Mouse (Mus musculus): Measurements from ENCODE around the gene Rhof. TPM values are rescaled to one million over a fixed set of nuclear protein-coding genes. Genes with fewer than 3 reads are reported as not detected.

Rhof gene
- total and polyA plus RNA-seq, 2 experiments from 2014 or later: 0.71 to 2.1 TPM

DNA sequence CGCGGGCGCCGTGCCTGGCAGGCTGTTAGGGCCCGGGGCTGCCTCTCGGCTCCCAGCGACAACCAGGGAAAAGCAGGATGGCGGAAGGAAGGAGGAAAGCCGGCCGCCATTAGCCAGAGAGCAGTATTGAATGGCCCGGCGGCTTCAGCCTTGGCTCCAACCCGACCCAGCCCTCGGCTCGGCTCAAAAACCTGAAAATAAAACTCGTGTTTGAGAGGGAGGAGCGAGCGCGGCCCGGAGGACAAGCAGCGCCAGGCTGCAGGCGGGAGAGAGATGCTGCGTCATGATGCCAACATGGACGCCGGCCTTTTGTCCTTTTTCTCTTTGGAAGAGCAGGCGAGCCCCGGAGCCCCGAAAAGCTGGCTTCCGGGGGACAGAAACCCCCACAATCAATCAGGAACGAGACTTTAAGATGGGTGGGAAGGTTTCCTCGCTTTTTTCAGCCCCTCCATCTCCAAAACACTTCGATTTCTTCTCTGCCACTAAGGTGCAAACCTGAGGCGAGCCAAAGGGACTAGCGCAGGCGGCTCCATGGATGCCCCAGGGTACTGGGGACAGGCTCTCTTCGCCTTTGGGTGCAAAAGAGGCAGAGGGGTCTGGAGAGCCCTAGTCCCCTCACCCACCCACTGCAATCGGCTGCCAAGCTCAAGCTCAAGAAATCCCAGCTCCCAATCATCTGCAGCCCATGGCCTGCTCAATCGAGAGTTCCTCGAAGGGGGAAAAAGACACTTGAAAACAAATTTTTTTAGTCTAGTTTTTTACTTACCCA lies 6.6 kb upstream of the Rhof start:
- Histone ChIP-seq H3K36me3 (replicated peaks; ENCODE audit: control insufficient read depth, insufficient read depth, low read length) (no peaks in the 10 kb centered on the region), H3K4me1 (ENCODE audit: control insufficient read depth, insufficient read depth) (peaks cover 38% of the 10 kb centered on the region), H3K27me3 (ENCODE audit: control insufficient read depth, insufficient read depth, low read length) (no peaks in the 10 kb centered on the region), H3K9me3 (replicated peaks; ENCODE audit: control insufficient read depth, low read length) (no peaks in the 10 kb centered on the region), H3K9ac (replicated peaks; ENCODE audit: low read depth, low read length) (peak overlapping the region; percentile 95), H3K4me2 (ENCODE audit: low read depth, low read length) (peak overlapping the region; percentile 98), H3K27ac (ENCODE audit: low read depth) (peak overlapping the region; percentile 100), H3K4me3 (ENCODE audit: low read depth, low read length) (peak overlapping the region; percentile 92)
- peak; percentile 4; the same call in 1 of the 2 replicates for ATAC-seq (ENCODE audit: insufficient read depth, low read depth)
- DNase-seq (ENCODE audit: low spot score): peak; percentile 85
- TF ChIP-seq EP300 (IDR thresholded peaks at IDR 0.05; ENCODE audit: low read depth): no peak
- TF ChIP-seq CTCF (IDR thresholded peaks at IDR 0.05; ENCODE audit: low read depth): no peak
- under 1% methylated on average over 39 of the region's 39 CpGs for WGBS

DNA sequence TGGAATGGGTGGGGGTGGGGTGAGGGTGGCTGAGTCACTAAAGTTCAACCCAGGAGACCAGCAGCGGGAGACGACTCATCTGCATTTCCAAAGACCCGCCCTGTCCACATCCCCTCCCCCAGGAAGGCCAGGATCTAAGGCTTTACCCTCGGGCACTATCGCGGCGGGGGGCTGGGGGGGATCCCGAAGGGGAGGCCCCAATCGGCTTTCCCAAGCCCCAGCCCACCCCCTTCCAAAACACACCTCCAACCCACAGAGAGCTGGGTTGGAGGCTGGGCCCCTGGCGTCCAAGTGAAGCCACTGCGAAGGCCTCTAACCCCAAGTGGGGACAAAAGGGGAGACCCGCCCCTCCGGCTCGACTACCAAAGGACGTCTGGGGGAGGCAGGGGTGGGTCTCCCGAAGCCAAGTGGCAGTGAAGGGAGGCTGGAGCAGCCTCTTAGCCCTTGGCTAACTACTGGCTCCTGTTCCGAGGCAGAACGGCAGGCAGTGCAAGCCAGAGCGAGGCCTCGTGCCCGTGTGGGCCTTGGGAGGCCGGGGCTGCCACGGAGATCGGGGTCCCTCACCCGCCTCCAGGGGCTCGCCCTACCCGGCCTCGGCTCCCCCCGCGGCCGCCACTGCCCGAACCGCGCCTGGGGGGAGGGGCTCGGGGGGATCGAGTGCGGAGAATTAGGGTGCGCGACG lies 5.9 kb upstream of the Rhof start:
- H3K9me3 ChIP-seq (replicated peaks; ENCODE audit: control insufficient read depth, low read length): no peaks in the 10 kb centered on the region
- peak; percentile 7 for ATAC-seq (ENCODE audit: insufficient read depth, low read depth)
- WGBS: 1% methylated on average over 40 of the region's 40 CpGs
- H3K9ac ChIP-seq (replicated peaks; ENCODE audit: low read depth, low read length): peak overlapping the region; percentile 95
- peak overlapping the region; percentile 100 for H3K27ac ChIP-seq (ENCODE audit: low read depth)
- TF ChIP-seq CTCF (IDR thresholded peaks at IDR 0.05; ENCODE audit: low read depth) (peak; percentile 15; the same call in 1 of the 2 replicates), EP300 (IDR thresholded peaks at IDR 0.05; ENCODE audit: low read depth) (no peak; the same call in 1 of the 2 replicates)
- no peaks in the 10 kb centered on the region for H3K36me3 ChIP-seq (replicated peaks; ENCODE audit: control insufficient read depth, insufficient read depth, low read length)
- no peaks in the 10 kb centered on the region for H3K27me3 ChIP-seq (ENCODE audit: control insufficient read depth, insufficient read depth, low read length)
- DNase-seq (ENCODE audit: low spot score): peak; percentile 88
- H3K4me3 ChIP-seq (ENCODE audit: low read depth, low read length): peak overlapping the region; percentile 92
- H3K4me1 ChIP-seq (ENCODE audit: control insufficient read depth, insufficient read depth): peaks cover 44% of the 10 kb centered on the region
- peak overlapping the region; percentile 98 for H3K4me2 ChIP-seq (ENCODE audit: low read depth, low read length)

DNA sequence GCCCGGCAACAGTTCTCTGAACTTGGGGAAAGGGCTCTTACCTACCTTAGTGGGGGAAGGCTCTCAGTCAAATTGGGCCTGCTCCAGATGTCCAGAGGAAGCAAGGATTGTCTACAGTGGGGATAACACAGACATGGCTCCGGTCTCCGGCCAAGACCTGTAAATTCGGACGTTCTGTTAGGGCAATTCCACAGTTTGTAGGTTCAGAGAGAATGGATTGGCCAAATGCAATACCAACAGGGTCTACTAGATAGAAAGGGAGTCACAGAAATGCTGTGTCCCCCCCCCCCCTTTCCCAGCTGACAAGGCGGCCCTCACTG lies 5.4 kb upstream of the Rhof start:
- Histone ChIP-seq H3K27me3 (ENCODE audit: control insufficient read depth, insufficient read depth, low read length) (no peaks in the 10 kb centered on the region), H3K9me3 (replicated peaks; ENCODE audit: control insufficient read depth, low read length) (no peaks in the 10 kb centered on the region), H3K27ac (ENCODE audit: low read depth) (peak overlapping the region; percentile 100), H3K9ac (replicated peaks; ENCODE audit: low read depth, low read length) (peak overlapping the region; percentile 95), H3K4me2 (ENCODE audit: low read depth, low read length) (peak overlapping the region; percentile 98), H3K4me3 (ENCODE audit: low read depth, low read length) (peak overlapping the region; percentile 92), H3K4me1 (ENCODE audit: control insufficient read depth, insufficient read depth) (peaks cover 44% of the 10 kb centered on the region), H3K36me3 (replicated peaks; ENCODE audit: control insufficient read depth, insufficient read depth, low read length) (no peaks in the 10 kb centered on the region)
- ATAC-seq (ENCODE audit: insufficient read depth, low read depth) (no peak), DNase-seq (ENCODE audit: low spot score) (no peak)
- 2% methylated on average over 6 of the region's 6 CpGs for WGBS
- TF ChIP-seq CTCF (IDR thresholded peaks at IDR 0.05; ENCODE audit: low read depth) (no peak), EP300 (IDR thresholded peaks at IDR 0.05; ENCODE audit: low read depth) (no peak)

DNA sequence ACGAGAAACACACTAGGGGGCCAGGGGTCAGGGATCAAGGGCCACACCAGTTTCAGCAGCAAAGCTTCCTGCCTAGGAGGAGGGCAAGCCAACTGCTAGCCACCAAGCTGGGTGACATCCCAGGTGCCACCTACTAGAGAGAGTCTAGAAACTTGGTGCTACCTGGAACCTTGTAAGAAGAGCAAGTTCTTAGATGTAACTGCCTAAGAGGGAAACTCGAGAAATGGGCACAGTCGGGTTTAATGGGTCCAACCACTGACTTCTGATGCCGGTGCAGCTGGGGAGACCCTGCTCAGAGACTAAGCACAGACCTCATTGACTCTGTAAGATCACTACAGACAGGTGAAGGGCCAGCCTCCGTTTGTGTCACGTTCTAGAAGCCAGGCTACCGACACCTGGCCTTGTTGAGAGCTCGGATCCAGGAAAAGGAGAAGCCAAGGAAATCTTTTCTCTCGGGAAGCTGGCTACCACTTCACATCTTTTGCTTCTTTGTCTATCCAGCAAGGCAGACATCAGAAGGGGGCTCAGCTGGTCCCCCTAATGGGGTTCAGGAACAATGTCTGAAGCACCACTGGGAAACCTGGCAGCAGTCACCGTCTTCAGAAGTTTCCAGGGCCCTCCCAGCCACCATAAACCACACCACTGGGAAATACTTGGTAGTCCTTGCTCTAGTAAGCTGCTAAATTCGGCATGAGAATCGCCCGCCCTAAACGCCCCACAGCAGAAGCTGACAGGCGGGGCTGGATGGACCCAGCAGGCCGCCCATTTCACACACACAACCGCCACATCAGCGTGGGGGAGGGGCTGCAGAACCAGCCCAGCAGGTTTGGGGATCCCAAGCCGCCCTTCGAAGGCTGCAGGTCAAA lies 4.8 kb upstream of the Rhof start:
- ATAC-seq (ENCODE audit: insufficient read depth, low read depth) (no peak), DNase-seq (ENCODE audit: low spot score) (peak; percentile 84)
- peak overlapping the region; percentile 95 for H3K9ac ChIP-seq (replicated peaks; ENCODE audit: low read depth, low read length)
- WGBS: 4% methylated on average over 20 of the region's 20 CpGs
- H3K4me3 ChIP-seq (ENCODE audit: low read depth, low read length): peak overlapping the region; percentile 92
- H3K4me2 ChIP-seq (ENCODE audit: low read depth, low read length): peak overlapping the region; percentile 98
- no peaks in the 10 kb centered on the region for H3K9me3 ChIP-seq (replicated peaks; ENCODE audit: control insufficient read depth, low read length)
- H3K27me3 ChIP-seq (ENCODE audit: control insufficient read depth, insufficient read depth, low read length): no peaks in the 10 kb centered on the region
- H3K27ac ChIP-seq (ENCODE audit: low read depth): peak overlapping the region; percentile 100
- no peaks in the 10 kb centered on the region for H3K36me3 ChIP-seq (replicated peaks; ENCODE audit: control insufficient read depth, insufficient read depth, low read length)
- peaks cover 44% of the 10 kb centered on the region for H3K4me1 ChIP-seq (ENCODE audit: control insufficient read depth, insufficient read depth)
- no peak for TF ChIP-seq CTCF (IDR thresholded peaks at IDR 0.05; ENCODE audit: low read depth)
- no peak for TF ChIP-seq EP300 (IDR thresholded peaks at IDR 0.05; ENCODE audit: low read depth)

DNA sequence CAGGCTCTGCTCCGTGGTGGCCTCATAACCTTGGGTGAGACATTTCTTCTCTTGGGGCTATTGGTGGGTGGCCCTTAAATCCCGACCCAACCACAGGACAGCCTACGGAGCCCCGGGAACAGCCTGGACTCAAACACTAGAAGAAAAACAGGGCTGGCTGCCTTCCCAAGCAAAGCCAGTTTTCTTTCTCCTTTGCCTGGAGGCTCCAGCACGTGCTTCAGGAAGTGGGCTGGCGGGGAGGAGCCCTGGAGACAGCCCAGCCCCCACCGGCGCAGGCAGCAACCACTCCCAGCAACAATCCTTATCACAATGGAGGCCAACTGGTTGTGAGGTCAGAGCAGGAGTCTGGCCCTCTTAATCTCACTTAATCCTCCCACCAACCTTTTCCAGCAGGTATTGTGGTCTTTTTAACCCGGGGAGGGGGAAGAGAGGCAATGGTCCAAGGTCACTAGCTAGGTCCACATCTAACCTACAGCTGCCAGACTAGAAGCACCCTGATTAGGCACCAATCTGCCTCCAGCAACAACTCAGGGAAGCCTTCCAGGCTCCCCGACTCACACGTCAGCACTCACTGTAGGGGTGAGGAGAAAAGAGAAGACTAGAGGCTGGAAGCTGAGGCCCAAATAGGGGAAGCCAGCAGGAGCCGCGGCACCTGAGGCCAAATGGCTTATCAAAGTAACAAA lies 4.0 kb upstream of the Rhof start:
- H3K9ac ChIP-seq (replicated peaks; ENCODE audit: low read depth, low read length): peak overlapping the region; percentile 95
- DNase-seq (ENCODE audit: low spot score) (peak; percentile 96), ATAC-seq (ENCODE audit: insufficient read depth, low read depth) (peak; percentile 57)
- TF ChIP-seq EP300 (IDR thresholded peaks at IDR 0.05; ENCODE audit: low read depth) (peak; percentile 80; the same call in 1 of the 2 replicates), CTCF (IDR thresholded peaks at IDR 0.05; ENCODE audit: low read depth) (no peak)
- peak overlapping the region; percentile 98 for H3K4me2 ChIP-seq (ENCODE audit: low read depth, low read length)
- WGBS: under 1% methylated on average over 13 of the region's 13 CpGs
- H3K36me3 ChIP-seq (replicated peaks; ENCODE audit: control insufficient read depth, insufficient read depth, low read length): no peaks in the 10 kb centered on the region
- peak overlapping the region; percentile 100 for H3K27ac ChIP-seq (ENCODE audit: low read depth)
- H3K9me3 ChIP-seq (replicated peaks; ENCODE audit: control insufficient read depth, low read length): no peaks in the 10 kb centered on the region
- peaks cover 44% of the 10 kb centered on the region for H3K4me1 ChIP-seq (ENCODE audit: control insufficient read depth, insufficient read depth)
- peak overlapping the region; percentile 92 for H3K4me3 ChIP-seq (ENCODE audit: low read depth, low read length)
- H3K27me3 ChIP-seq (ENCODE audit: control insufficient read depth, insufficient read depth, low read length): no peaks in the 10 kb centered on the region
